Mouse (Mus musculus): ENCODE results near the gene Ank2. TPM values are rescaled to one million over a fixed set of nuclear protein-coding genes. Genes with fewer than 3 reads are reported as not detected.

The Ank2 gene
- polyA plus RNA-seq, 1 experiment from 2014 or later: 32.2 TPM

DNA sequence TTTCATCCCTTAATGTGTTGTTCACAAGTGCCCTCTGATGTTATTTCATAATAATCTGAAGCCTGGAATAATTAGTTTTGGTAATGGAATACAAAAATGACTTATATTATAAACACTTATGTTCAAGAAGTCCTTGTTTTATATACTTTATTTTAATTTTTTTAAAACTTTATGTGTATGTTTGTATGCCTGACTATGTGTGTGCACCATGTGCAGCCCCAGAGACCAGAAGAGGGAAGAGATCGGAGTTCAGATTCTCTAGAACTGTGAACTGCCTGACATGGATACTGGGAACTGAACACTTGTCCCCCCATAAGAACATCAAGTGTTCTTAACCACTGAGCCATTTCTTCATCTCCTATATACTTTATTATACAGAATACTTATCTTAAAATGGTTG is 411.6 kb downstream of the Ank2 start:
- 94% methylated on average over 1 of the region's 1 CpGs for WGBS
- H3K27me3 ChIP-seq (replicated peaks; ENCODE audit: low read depth, poor library complexity, severe bottlenecking): no peaks in the 10 kb centered on the region
- H3K36me3 ChIP-seq (replicated peaks): no peaks in the 10 kb centered on the region
- no peaks in the 10 kb centered on the region for H3K4me1 ChIP-seq
- no peaks in the 10 kb centered on the region for H3K9me3 ChIP-seq
- H3K27ac ChIP-seq (replicated peaks): no peak overlapping the region
- no peak overlapping the region for H3K4me3 ChIP-seq
- DNase-seq (ENCODE audit: low spot score): no peak

DNA sequence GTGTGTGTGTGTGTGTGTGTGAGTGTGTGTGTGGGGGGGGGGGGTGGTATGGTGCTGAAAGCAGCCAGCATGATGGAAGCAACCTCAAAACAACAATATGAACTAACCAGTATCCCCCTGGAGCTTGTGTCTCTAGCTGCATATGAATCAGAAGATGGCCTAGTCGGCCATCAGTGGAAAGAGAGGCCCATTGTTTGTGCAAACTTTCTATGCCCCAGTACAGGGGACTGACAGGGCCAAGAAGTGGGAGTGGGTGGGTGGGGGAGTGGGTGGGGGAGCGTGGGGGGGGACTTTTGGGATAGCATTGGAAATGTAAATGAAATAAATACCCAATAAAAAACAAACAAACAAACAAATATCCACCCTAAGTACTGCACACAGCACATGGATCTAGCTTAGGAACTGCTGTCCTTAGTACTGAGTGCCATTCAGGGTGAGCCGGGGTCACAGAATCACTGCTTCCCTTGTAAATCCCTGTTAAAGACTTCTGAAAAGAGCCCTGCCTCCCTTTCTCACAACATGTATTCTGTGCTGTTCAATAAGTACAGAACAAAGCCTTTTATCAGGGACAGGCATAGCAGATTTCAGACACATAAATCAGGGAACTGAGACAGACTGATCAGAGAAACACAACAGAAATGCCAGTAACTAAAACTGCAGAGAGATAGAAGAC is 412.2 kb downstream of the Ank2 start:
- Histone ChIP-seq H3K4me3 (no peak overlapping the region), H3K9me3 (no peaks in the 10 kb centered on the region), H3K36me3 (replicated peaks) (no peaks in the 10 kb centered on the region), H3K4me1 (no peaks in the 10 kb centered on the region), H3K27ac (replicated peaks) (no peak overlapping the region), H3K27me3 (replicated peaks; ENCODE audit: low read depth, poor library complexity, severe bottlenecking) (no peaks in the 10 kb centered on the region)
- no peak for DNase-seq (ENCODE audit: low spot score)
- 57% methylated on average over 3 of the region's 3 CpGs for WGBS

DNA sequence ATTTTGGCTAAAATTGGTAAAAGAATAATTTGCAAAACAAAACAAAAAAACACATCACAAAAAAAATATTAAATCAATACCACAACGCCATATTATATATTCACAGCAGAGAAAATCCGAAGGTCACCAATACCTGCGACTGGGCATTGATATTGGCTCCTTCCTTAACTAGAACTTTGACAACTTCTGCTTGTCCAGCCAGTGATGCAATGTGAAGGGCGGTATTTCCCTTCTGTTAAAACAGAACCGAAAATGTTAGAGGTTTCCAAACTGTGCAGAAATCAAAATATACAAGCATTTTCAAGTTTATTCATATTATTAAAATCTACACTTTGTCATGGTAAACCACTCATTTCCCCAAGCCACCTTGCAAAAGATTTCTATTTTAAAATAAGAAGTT is 421.8 kb downstream of the Ank2 start:
- 95% methylated on average over 5 of the region's 5 CpGs for WGBS
- no peak for DNase-seq (ENCODE audit: low spot score)
- no peaks in the 10 kb centered on the region for H3K27me3 ChIP-seq (replicated peaks; ENCODE audit: low read depth, poor library complexity, severe bottlenecking)
- H3K4me3 ChIP-seq: no peak overlapping the region
- no peaks in the 10 kb centered on the region for H3K4me1 ChIP-seq
- no peaks in the 10 kb centered on the region for H3K9me3 ChIP-seq
- H3K36me3 ChIP-seq (replicated peaks): no peaks in the 10 kb centered on the region
- H3K27ac ChIP-seq (replicated peaks): no peak overlapping the region

DNA sequence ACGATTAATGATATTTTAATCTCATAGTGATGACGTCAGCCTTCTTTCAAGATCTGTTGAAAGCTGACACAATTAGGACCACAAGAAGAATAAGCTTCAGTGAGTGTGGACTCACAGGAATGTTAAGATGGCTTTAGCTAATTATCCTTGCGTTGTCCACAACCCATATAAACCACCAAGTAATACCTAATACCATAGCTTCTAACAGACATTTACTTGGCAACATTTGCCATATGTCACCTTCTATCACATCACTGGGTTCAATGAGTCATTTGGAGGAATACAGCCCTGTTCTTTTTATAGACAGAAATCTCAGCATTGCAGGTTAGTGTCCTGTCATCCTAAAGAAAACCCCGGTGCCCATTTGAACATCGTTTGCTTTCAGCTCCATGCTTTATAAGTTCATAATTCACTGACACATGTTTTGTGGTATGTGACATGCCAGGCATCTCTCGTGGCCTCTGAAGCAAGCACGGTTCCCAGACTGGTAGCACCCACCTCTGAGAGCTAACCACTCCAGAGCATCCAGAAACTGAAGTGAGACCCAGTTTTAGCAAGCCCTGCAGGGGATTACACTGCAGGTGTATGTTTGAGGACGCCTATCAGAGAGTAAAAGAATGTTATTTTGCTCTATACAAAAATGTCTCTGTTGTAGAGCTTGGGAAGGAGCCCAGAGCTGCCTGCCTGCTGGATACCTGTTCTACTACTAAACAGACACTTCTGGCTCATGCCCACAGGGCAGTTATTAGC is 423.4 kb downstream of the Ank2 start:
- no peak for DNase-seq (ENCODE audit: low spot score)
- H3K36me3 ChIP-seq (replicated peaks): no peaks in the 10 kb centered on the region
- 82% methylated on average over 8 of the region's 8 CpGs for WGBS
- no peaks in the 10 kb centered on the region for H3K27me3 ChIP-seq (replicated peaks; ENCODE audit: low read depth, poor library complexity, severe bottlenecking)
- no peaks in the 10 kb centered on the region for H3K4me1 ChIP-seq
- H3K27ac ChIP-seq (replicated peaks): no peak overlapping the region
- H3K9me3 ChIP-seq: no peaks in the 10 kb centered on the region
- no peak overlapping the region for H3K4me3 ChIP-seq

DNA sequence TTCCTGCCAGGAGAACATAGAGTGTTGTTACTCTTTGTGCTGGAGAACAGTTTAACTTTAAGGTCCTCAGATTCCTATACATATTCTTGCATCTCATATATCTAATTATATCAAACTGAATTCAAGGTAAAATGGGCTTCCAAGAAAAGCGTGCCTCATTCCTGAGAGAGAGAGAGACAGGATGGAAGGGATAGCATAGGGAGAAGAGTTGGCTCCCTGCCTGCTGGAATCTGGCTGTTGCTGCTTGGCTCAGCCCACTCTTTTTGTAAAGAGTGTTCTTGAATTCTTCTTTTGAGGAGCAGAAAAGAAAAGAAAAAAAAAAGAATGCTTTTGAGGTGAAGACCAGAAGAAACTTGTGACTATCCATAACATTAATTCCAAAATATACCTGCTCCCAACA is 427.7 kb downstream of the Ank2 start:
- Histone ChIP-seq H3K4me3 (no peak overlapping the region), H3K9me3 (no peaks in the 10 kb centered on the region), H3K4me1 (no peaks in the 10 kb centered on the region), H3K36me3 (replicated peaks) (no peaks in the 10 kb centered on the region), H3K27ac (replicated peaks) (no peak overlapping the region), H3K27me3 (replicated peaks; ENCODE audit: low read depth, poor library complexity, severe bottlenecking) (no peaks in the 10 kb centered on the region)
- DNase-seq (ENCODE audit: low spot score): no peak
- WGBS: 79% methylated on average over 1 of the region's 1 CpGs

DNA sequence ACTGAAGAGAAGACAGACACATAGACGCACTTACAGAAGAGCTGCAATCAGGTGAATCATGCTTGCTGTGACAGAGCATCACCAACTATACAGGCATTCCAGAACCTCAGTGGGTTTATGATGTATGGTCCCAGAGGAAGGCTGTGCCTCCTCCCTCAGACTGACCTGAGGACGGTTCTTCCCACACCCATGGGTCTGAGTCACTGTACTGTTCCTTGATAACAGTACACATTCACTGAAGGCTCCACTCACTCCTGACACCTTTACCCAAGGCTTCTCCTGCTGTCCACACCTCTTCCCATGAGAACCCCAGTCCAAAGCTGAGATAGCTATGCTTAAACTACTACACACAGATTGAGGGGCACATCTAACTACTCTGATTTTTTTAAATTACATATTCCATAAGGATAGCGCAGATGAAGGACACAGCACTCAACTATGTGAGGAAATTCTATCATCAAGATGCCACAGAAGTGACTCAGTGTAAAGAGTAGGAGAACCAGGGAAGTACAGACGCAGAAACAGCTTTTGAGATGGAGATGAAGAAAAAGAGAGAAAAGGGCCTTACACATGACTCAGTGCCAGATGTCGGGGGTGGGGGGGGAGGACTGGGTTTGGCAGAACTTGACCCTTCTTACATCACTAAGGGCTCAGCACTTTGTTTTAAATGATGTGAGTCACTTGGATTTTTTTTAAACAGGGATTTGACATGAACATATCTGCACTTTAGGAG is 435.3 kb downstream of the Ank2 start:
- DNase-seq (ENCODE audit: low spot score): no peak
- Histone ChIP-seq H3K27ac (replicated peaks) (no peak overlapping the region), H3K9me3 (no peaks in the 10 kb centered on the region), H3K27me3 (replicated peaks; ENCODE audit: low read depth, poor library complexity, severe bottlenecking) (no peaks in the 10 kb centered on the region), H3K4me3 (no peak overlapping the region), H3K4me1 (no peaks in the 10 kb centered on the region), H3K36me3 (replicated peaks) (no peaks in the 10 kb centered on the region)
- 89% methylated on average over 5 of the region's 5 CpGs for WGBS

DNA sequence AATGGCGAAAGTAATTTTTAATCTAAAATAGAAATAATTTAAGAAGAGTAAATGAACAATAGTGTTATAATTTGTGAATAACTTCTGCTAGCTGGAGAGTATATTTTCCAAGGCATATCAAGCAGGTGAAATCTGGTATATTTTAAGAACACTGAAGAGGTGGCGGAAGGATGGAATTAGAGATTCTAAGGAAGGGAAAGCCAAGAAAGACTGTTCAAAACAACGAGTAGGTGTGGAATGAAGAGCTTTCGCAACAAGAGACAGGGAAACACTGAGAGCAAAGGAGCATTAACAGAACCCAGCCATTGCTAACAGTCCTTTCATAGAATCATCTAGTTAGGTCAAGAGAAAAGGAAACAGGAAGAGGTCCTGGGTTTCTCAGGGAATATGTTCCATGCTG is 439.5 kb downstream of the Ank2 start:
- Histone ChIP-seq H3K27me3 (replicated peaks; ENCODE audit: low read depth, poor library complexity, severe bottlenecking) (no peaks in the 10 kb centered on the region), H3K27ac (replicated peaks) (no peak overlapping the region), H3K36me3 (replicated peaks) (no peaks in the 10 kb centered on the region), H3K4me3 (no peak overlapping the region), H3K4me1 (no peaks in the 10 kb centered on the region), H3K9me3 (no peaks in the 10 kb centered on the region)
- 92% methylated on average over 4 of the region's 4 CpGs for WGBS
- no peak for DNase-seq (ENCODE audit: low spot score)

DNA sequence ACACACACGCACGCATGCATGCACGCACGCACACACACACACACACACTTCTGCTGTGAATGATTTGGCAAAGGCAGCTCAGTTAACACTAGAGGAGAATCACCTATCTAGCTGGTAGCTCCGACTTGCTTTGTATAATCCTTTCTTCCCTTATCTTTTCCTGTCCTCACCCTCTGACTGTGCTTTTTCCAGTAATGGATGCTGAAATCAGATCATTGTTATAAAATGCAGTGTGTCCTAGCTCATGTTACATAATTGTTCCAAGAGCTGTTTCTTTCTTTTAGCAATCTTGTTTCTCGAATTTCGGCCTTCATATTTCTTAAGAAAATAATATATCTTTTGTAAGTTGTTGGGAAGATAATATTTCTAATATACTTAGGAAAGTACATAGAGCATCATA is 457.9 kb downstream of the Ank2 start:
- H3K9me3 ChIP-seq: no peaks in the 10 kb centered on the region
- DNase-seq (ENCODE audit: low spot score): no peak
- no peak overlapping the region for H3K27ac ChIP-seq (replicated peaks)
- peaks cover 5% of the 10 kb centered on the region; the same call in 1 of the 2 replicates for H3K4me1 ChIP-seq
- H3K27me3 ChIP-seq (replicated peaks; ENCODE audit: low read depth, poor library complexity, severe bottlenecking): no peaks in the 10 kb centered on the region
- no peaks in the 10 kb centered on the region; the same call in 1 of the 2 replicates for H3K36me3 ChIP-seq (replicated peaks)
- WGBS: 90% methylated on average over 7 of the region's 7 CpGs
- no peak overlapping the region for H3K4me3 ChIP-seq

DNA sequence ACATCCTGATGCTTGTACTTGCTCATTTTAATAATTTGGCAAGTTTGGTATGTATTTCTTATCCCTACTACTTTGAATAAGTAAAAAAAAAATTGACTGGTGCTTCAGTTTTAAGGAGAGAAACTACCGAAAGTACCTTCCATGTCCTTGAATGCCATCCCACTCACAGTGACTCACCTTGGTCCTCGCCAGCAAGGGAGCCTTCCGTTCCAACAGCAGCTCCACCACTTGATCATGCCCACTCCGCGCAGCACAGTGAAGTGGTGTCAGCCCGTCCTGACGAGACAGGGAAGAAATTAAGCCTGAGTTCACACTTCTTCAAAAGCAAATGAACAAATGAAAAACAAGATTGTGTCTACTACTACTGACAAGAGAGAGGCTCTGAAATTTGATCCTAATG is 460.6 kb downstream of the Ank2 start:
- H3K4me1 ChIP-seq: peaks cover 5% of the 10 kb centered on the region; the same call in 1 of the 2 replicates
- H3K9me3 ChIP-seq: no peaks in the 10 kb centered on the region
- no peak overlapping the region for H3K27ac ChIP-seq (replicated peaks)
- no peak for DNase-seq (ENCODE audit: low spot score)
- 69% methylated on average over 7 of the region's 7 CpGs for WGBS
- no peaks in the 10 kb centered on the region for H3K36me3 ChIP-seq (replicated peaks)
- no peak overlapping the region for H3K4me3 ChIP-seq
- H3K27me3 ChIP-seq (replicated peaks; ENCODE audit: low read depth, poor library complexity, severe bottlenecking): no peaks in the 10 kb centered on the region

DNA sequence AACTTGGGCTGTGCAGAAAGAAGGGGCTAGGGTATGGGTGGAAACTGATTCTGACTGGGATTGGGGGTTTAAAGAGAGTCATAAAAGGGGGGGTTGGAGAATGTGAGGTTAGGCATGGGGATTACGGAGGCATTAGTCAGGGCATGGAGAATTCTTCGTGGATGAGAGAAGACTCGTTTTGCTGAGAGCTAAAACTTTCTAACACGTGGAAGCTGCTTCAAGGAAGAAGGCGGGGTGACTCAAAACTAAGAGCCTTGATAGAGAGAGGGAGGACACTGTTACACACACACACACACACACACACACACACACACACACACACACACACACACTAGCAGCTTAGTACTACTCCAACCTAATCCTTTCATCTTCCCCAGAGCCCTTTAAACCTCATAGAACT is 463.0 kb downstream of the Ank2 start:
- H3K36me3 ChIP-seq (replicated peaks): peaks cover 5% of the 10 kb centered on the region
- H3K4me1 ChIP-seq: peaks cover 5% of the 10 kb centered on the region; the same call in 1 of the 2 replicates
- no peaks in the 10 kb centered on the region for H3K27me3 ChIP-seq (replicated peaks; ENCODE audit: low read depth, poor library complexity, severe bottlenecking)
- H3K4me3 ChIP-seq: no peak overlapping the region
- DNase-seq (ENCODE audit: low spot score): no peak
- H3K9me3 ChIP-seq: no peaks in the 10 kb centered on the region
- no peak overlapping the region for H3K27ac ChIP-seq (replicated peaks)
- WGBS: 70% methylated on average over 5 of the region's 5 CpGs

DNA sequence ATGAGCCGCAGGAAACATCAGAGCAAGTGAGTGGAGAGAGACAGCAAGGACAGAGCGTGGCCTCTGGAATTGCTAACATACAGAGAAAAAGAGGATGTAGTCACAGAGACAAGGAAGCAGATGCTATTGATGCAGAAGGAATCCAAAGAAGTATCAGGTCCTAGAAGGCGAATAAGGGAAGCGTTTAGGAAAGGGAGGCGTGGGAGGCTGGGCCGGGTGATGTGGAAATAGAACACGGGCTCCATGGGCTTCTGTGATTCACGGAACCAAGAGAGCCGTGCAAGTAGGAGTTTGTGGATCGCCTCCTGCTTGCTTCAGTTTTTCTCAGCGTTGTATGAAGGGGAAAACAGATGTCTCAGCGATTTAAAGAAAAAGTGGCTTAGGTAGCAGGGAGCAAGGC is 463.6 kb downstream of the Ank2 start:
- Histone ChIP-seq H3K27ac (replicated peaks) (no peak overlapping the region), H3K4me1 (peaks cover 5% of the 10 kb centered on the region; the same call in 1 of the 2 replicates), H3K36me3 (replicated peaks) (peaks cover 5% of the 10 kb centered on the region), H3K9me3 (no peaks in the 10 kb centered on the region), H3K4me3 (no peak overlapping the region), H3K27me3 (replicated peaks; ENCODE audit: low read depth, poor library complexity, severe bottlenecking) (no peaks in the 10 kb centered on the region)
- WGBS: 90% methylated on average over 12 of the region's 12 CpGs
- no peak for DNase-seq (ENCODE audit: low spot score)

DNA sequence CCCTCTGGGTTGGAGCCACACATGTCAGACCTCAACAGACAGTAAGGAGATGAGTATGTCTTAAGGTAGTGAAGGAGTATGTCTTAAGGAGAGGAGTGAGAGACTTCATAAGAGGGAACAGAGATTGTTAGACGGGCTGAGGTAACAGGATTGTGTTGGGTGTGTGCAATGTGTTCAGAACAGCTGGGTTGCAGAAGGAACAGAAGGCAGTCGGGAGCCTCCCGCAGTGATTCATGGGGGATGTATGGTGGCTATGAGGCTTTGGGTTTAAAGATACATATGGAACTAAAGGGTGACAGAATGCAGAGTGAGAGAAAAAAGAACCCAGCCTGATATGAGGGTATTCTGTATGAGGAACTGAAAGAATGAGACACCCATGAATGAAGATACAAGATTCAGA is 464.2 kb downstream of the Ank2 start:
- peaks cover 5% of the 10 kb centered on the region for H3K36me3 ChIP-seq (replicated peaks)
- H3K4me1 ChIP-seq: peaks cover 5% of the 10 kb centered on the region; the same call in 1 of the 2 replicates
- no peaks in the 10 kb centered on the region for H3K27me3 ChIP-seq (replicated peaks; ENCODE audit: low read depth, poor library complexity, severe bottlenecking)
- WGBS: 87% methylated on average over 3 of the region's 3 CpGs
- DNase-seq (ENCODE audit: low spot score): no peak
- no peak overlapping the region for H3K4me3 ChIP-seq
- H3K9me3 ChIP-seq: no peaks in the 10 kb centered on the region
- no peak overlapping the region for H3K27ac ChIP-seq (replicated peaks)

DNA sequence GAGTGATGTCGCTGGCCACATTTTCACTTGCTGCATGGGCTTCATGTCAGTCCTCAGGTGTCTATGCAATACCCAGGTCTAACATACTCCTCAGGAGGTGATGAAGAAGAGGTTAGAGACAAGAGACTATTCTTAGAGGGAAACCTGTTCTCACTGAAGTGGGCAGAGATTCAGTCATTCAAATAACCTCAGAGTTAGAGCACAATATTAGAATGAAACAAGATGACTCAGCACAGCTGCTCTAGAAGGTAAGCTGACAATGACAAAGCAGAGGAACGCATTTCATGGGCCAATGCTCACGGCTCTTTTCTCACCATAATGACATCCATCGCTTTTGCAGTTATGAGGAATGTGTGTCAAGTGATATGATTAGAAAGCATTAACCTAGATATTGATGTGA is 475.2 kb downstream of the Ank2 start:
- DNase-seq (ENCODE audit: low spot score): no peak
- H3K9me3 ChIP-seq: no peaks in the 10 kb centered on the region
- H3K4me3 ChIP-seq: no peak overlapping the region
- H3K27ac ChIP-seq (replicated peaks): no peak overlapping the region
- no peaks in the 10 kb centered on the region for H3K36me3 ChIP-seq (replicated peaks)
- peaks cover 6% of the 10 kb centered on the region for H3K4me1 ChIP-seq
- WGBS: 94% methylated on average over 4 of the region's 4 CpGs
- no peaks in the 10 kb centered on the region for H3K27me3 ChIP-seq (replicated peaks; ENCODE audit: low read depth, poor library complexity, severe bottlenecking)
